Mouse (Mus musculus): ENCODE data around the gene Kcnk13. TPM values are rescaled to one million over a fixed set of nuclear protein-coding genes. Genes with fewer than 3 reads are reported as not detected.

The Kcnk13 gene
- polyA plus RNA-seq, 1 experiment from 2014 or later: 0.42 TPM

DNA sequence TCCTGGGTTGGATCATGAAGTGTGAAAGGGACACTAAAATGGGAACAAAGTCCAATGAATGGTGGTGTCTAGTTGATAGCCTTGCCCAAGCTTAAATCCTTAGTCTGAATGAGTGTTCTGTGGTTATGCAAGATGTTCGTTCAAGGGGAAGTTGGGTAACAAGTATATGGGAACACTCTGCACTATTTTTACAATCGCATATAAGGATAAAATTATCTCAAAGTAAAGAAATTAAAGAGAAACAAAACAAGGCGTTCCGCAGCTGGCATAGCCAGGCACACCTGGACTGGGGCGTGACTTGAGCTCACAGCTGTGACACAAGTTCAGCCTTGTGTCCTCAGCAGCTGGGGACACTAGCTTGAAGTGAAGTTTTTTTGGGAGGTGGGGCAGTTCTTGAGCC is 103.2 kb downstream of the Kcnk13 start:
- Histone ChIP-seq H3K4me1 (no peaks in the 10 kb centered on the region), H3K4me3 (replicated peaks) (no peak overlapping the region), H3K4me2 (no peak overlapping the region), H3K27ac (no peak overlapping the region), H3K27me3 (no peaks in the 10 kb centered on the region), H3K9ac (no peak overlapping the region), H3K9me3 (replicated peaks) (no peaks in the 10 kb centered on the region), H3K36me3 (no peaks in the 10 kb centered on the region)
- ATAC-seq (replicated peaks; ENCODE audit: low FRiP score): no peak
- WGBS: 89% methylated on average over 5 of the region's 5 CpGs

DNA sequence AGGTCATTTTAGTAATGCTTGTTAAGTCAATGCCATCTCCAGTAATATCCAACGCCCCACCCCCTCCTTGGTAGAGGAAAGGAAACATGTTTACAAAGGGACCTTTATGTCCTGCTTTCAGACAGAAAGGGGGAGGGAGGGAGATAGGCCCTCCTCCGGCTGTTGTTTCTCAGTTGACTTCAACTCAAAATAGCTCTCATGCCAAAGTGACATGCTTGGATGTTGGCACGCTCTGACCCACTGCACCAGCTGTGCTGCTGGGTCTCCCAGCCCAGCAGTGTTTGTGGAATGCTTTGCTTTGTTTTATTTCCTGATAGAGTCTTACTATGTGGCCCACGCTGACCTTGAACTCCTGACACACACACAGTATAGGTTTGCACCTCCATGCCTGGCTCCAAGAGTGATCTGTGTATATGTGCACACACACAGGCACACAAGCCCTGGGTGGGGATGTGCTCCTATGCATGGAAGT is 108.9 kb downstream of the Kcnk13 start:
- Histone ChIP-seq H3K4me1 (no peaks in the 10 kb centered on the region), H3K4me3 (replicated peaks) (no peak overlapping the region), H3K36me3 (no peaks in the 10 kb centered on the region), H3K9ac (no peak overlapping the region), H3K4me2 (no peak overlapping the region), H3K9me3 (replicated peaks) (no peaks in the 10 kb centered on the region), H3K27ac (no peak overlapping the region), H3K27me3 (no peaks in the 10 kb centered on the region)
- no peak for ATAC-seq (replicated peaks; ENCODE audit: low FRiP score)
- 68% methylated on average over 4 of the region's 4 CpGs for WGBS

DNA sequence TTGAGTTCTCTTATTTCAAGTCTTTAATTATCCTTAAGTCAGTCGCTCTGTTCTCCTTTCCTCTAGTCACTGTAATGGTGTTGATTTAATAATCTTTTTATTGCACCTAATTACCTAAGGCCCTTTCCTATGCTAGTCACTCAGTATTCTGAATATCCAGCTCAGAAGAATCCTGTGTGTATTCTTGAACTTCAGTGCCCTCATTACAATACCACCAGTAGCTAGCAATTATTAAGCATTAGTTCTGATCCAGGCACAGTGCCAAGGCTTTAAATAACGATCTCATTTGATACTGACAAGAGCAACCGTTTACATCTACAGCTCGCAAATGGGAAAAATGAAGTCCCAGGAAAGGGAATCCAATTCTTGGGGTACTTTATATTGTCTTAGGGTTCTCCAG is 111.4 kb downstream of the Kcnk13 start:
- no peak overlapping the region for H3K9ac ChIP-seq
- H3K4me3 ChIP-seq (replicated peaks): no peak overlapping the region
- no peak for ATAC-seq (replicated peaks; ENCODE audit: low FRiP score)
- H3K36me3 ChIP-seq: no peaks in the 10 kb centered on the region
- 63% methylated on average over 4 of the region's 4 CpGs for WGBS
- H3K4me1 ChIP-seq: no peaks in the 10 kb centered on the region
- H3K4me2 ChIP-seq: no peak overlapping the region
- no peak overlapping the region for H3K27ac ChIP-seq
- no peaks in the 10 kb centered on the region for H3K27me3 ChIP-seq
- H3K9me3 ChIP-seq (replicated peaks): no peaks in the 10 kb centered on the region

DNA sequence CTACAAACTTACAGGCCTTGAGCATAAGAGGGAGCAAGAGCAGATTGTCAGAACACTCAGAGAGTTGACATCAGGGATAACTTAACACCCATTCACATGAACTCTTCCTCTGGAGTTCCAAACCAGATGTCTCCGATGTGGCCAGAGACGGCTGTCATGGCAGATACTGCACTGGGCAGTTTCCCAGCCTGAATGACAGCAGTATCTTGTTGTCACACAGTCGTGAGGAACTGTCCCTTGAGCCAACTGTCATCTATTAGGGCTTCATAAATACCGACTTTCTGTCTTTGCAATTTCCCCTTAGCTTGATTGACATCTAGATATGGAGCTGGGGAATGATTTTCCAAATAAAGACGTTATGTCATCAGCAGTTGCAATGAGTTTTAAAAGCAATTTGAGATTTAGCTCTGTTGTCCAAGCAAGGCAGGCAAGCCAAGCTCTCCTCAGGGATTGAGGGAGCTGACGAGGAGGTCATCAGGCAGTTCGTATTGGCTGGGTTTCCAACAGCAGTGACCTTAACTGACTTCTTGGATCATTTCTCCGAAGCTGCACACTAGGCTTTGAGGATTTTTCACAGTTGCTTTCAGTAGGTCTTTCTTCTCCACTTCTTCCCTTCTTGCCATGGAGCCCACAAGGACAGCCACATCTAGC is 115.5 kb downstream of the Kcnk13 start:
- H3K4me3 ChIP-seq (replicated peaks): no peak overlapping the region
- H3K9ac ChIP-seq: no peak overlapping the region
- H3K4me1 ChIP-seq: peaks cover 9% of the 10 kb centered on the region
- no peaks in the 10 kb centered on the region for H3K9me3 ChIP-seq (replicated peaks)
- no peak overlapping the region for H3K27ac ChIP-seq
- H3K27me3 ChIP-seq: no peaks in the 10 kb centered on the region
- no peak overlapping the region for H3K4me2 ChIP-seq
- no peaks in the 10 kb centered on the region for H3K36me3 ChIP-seq
- no peak for ATAC-seq (replicated peaks; ENCODE audit: low FRiP score)
- WGBS: 73% methylated on average over 8 of the region's 8 CpGs

DNA sequence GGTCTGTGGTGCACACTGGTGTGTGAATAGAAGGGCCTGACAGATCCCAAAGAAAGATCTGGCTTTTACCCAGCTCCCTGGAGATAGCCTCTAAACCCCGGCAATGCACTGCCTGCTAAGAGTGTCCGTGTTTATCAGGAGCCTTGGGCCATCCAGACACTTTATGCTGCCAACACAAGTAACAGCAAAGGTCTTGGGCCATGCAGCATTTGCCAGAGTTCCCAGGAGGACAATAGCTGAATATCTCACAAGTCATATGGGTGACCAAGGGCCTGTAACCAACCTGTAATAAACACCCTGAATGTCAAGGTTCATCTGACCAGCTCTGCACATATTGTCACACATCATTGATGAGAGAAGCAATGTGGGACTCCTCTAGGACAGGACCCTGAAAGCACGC is 123.7 kb downstream of the Kcnk13 start:
- H3K4me1 ChIP-seq: peaks cover 12% of the 10 kb centered on the region
- H3K27me3 ChIP-seq: no peaks in the 10 kb centered on the region
- ATAC-seq (replicated peaks; ENCODE audit: low FRiP score): no peak
- no peaks in the 10 kb centered on the region for H3K9me3 ChIP-seq (replicated peaks)
- H3K4me2 ChIP-seq: no peak overlapping the region
- no peak overlapping the region for H3K27ac ChIP-seq
- H3K4me3 ChIP-seq (replicated peaks): no peak overlapping the region
- WGBS: 77% methylated on average over 3 of the region's 3 CpGs
- no peak overlapping the region for H3K9ac ChIP-seq
- no peaks in the 10 kb centered on the region for H3K36me3 ChIP-seq

DNA sequence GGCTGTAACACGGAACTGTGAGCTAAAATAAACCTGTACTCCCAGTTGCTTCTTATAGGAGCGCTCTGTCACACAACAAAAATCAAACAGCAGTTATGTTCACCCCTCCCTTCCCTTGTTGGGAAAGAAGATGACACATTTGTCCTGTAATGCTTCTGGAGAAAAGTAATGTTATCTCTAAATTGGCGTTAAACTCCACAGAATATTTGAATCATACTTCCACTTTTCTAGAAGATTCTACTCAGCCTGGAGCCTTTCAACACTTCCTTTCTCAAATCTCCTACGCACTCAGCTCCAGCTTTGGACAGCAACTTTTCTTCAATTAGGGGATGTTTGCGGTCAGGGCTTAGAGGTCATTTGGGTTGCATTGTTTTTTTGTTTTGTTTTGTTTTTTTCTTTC is 125.0 kb downstream of the Kcnk13 start:
- Histone ChIP-seq H3K9ac (no peak overlapping the region), H3K4me2 (no peak overlapping the region), H3K4me3 (replicated peaks) (no peak overlapping the region), H3K36me3 (no peaks in the 10 kb centered on the region), H3K9me3 (replicated peaks) (no peaks in the 10 kb centered on the region), H3K4me1 (peaks cover 5% of the 10 kb centered on the region), H3K27ac (no peak overlapping the region), H3K27me3 (no peaks in the 10 kb centered on the region)
- WGBS: 85% methylated on average over 5 of the region's 5 CpGs
- ATAC-seq (replicated peaks; ENCODE audit: low FRiP score): no peak

DNA sequence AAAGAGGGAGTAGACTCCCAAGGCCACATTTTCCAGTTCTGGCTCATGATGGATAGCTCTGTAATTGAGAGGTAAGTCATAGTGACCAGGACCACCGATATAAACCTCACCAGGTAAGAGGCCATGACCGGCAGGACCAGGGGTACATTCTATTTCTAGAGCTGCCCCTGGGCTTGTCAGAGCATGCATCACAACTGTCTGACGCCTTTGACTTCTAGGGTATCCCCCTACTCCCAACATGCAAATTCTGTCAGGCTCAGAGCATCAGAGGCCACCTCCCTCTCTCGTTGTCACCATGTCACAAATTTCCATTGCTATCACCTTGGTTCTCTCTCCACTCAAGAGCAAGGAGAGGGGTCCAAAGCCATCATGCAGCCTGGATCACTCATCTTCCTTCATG is 126.5 kb downstream of the Kcnk13 start:
- Histone ChIP-seq H3K36me3 (no peaks in the 10 kb centered on the region), H3K4me2 (no peak overlapping the region), H3K4me3 (replicated peaks) (no peak overlapping the region), H3K4me1 (no peaks in the 10 kb centered on the region), H3K9me3 (replicated peaks) (no peaks in the 10 kb centered on the region), H3K27ac (no peak overlapping the region), H3K9ac (no peak overlapping the region), H3K27me3 (no peaks in the 10 kb centered on the region)
- 91% methylated on average over 4 of the region's 4 CpGs for WGBS
- ATAC-seq (replicated peaks; ENCODE audit: low FRiP score): no peak

DNA sequence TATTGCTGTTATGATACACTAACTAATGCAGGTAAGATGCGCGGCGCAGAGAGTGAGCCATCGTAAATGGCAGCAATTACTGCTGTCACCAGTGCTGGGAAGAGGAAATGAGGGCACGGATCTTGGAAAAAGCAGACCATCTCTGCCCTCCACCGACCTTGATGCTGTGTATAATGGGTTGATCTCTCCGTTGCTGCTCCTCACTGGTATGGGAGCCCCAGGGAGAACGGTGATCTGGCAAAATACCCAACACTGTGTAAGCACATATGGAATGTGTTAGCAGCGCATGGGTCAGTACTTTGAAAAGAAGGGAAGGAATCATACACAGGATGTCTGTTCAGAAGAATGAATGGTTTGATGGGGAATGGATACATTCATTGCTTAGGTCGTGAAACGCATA is 128.7 kb downstream of the Kcnk13 start:
- ATAC-seq (replicated peaks; ENCODE audit: low FRiP score): no peak
- Histone ChIP-seq H3K36me3 (no peaks in the 10 kb centered on the region), H3K27me3 (no peaks in the 10 kb centered on the region), H3K9me3 (replicated peaks) (no peaks in the 10 kb centered on the region), H3K4me3 (replicated peaks) (no peak overlapping the region), H3K4me1 (no peaks in the 10 kb centered on the region), H3K9ac (no peak overlapping the region), H3K27ac (no peak overlapping the region), H3K4me2 (no peak overlapping the region)
- WGBS: 80% methylated on average over 11 of the region's 11 CpGs

DNA sequence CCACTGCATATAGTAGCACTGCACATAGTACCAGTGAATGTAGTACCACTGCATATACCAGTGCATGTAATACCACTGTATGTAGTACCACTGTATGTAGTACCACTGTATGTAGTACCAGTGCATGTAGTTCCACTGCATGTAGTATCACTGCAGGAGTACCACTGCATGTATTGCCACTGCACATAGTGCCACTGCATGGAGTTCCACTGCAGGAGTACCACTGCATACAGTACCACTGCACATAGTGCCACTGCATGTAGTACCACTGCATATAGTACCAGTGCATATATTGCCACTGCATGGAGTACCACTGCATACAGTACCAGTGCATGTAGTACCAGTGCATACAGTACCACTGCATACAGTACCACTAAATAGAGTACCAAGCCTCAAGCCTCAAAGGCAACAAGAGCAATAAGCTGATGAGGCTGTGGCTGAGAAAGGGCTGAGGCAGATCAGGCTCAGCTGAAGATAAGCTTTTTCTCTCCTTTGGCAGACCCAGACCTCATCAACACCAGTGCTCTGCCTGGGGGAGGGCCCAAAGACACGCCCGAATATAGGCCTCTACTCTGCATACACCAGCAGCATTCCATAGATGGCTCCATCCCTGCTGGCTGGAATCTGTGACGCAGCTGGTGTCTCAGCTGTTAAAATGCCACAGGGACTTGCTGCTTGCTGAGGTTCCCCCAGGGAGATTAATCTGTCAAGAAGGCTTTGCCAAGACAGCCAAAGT is 135.8 kb downstream of the Kcnk13 start:
- Histone ChIP-seq H3K9me3 (replicated peaks) (no peaks in the 10 kb centered on the region), H3K36me3 (no peaks in the 10 kb centered on the region), H3K27me3 (0 out of 2 replicates have a peak, but pooled peaks cover 2% of the 10 kb centered on the region), H3K4me2 (no peak overlapping the region), H3K9ac (no peak overlapping the region), H3K4me1 (no peaks in the 10 kb centered on the region), H3K27ac (no peak overlapping the region), H3K4me3 (replicated peaks) (no peak overlapping the region)
- ATAC-seq (replicated peaks; ENCODE audit: low FRiP score): no peak
- WGBS: 74% methylated on average over 3 of the region's 3 CpGs

DNA sequence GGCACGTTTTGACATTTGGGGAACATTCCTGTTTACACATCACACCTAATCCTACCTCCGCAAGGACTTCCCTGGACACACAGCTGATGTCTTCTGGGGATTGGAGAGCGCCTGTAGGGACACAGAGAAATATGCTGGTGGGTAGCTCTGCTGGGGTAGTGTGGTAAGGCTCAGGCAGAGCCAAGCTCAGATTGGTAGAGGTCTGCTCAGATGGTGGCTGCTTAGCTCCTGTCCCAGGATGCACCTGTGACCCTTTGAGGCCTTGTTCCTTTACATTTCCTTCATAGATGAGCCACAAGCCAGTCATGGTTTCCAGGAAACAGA is 136.4 kb downstream of the Kcnk13 start:
- H3K4me3 ChIP-seq (replicated peaks): no peak overlapping the region
- H3K27ac ChIP-seq: no peak overlapping the region
- H3K27me3 ChIP-seq: 0 out of 2 replicates have a peak, but pooled peaks cover 3% of the 10 kb centered on the region
- no peaks in the 10 kb centered on the region for H3K9me3 ChIP-seq (replicated peaks)
- no peaks in the 10 kb centered on the region for H3K4me1 ChIP-seq
- no peak overlapping the region for H3K4me2 ChIP-seq
- H3K9ac ChIP-seq: no peak overlapping the region
- H3K36me3 ChIP-seq: no peaks in the 10 kb centered on the region
- 74% methylated on average over 3 of the region's 3 CpGs for WGBS
- no peak for ATAC-seq (replicated peaks; ENCODE audit: low FRiP score)

DNA sequence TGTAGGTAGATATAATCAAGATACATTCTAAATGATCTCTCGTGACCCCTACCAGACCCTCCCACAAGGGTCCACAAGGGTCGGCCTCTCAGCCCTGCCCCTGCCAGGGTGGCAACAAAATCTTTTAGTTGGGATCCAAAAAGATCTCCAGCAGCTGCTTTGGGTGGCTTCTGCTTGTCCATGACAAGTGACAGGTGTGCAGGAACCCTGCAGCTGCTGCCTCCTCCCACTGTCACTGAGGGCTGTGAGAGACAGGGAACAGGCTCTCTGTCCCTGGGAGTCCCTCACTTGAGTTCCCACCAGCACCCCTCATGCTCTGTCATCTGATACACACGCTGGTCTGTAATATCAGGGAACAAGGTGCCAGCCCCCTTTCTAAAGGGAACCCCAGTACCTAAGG is 137.4 kb downstream of the Kcnk13 start:
- H3K4me2 ChIP-seq: no peak overlapping the region
- H3K27me3 ChIP-seq: 0 out of 2 replicates have a peak, but pooled peaks cover 3% of the 10 kb centered on the region
- peaks cover 9% of the 10 kb centered on the region; the same call in 1 of the 2 replicates for H3K4me1 ChIP-seq
- no peak for ATAC-seq (replicated peaks; ENCODE audit: low FRiP score)
- H3K27ac ChIP-seq: no peak overlapping the region
- no peaks in the 10 kb centered on the region for H3K36me3 ChIP-seq
- no peaks in the 10 kb centered on the region for H3K9me3 ChIP-seq (replicated peaks)
- WGBS: 63% methylated on average over 3 of the region's 3 CpGs
- H3K4me3 ChIP-seq (replicated peaks): no peak overlapping the region
- H3K9ac ChIP-seq: no peak overlapping the region

DNA sequence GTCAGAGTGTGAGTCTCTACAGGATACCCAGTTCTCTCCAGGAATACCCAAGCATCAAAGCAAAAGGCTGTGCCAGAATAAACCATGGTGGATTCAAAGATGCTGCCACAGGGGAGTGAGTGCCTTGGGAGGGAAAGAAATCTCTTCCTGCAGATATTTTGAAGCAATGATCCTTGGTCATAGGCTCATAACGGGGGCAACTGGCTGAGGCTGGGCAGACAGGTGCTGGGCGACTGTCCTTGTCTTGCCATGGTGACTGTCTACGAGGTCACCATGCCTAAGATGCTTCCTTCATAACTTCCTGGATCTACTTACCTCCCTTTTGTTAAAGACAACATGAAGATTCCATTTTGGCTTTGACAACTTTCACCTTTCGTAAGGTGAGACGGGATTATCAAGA is 140.2 kb downstream of the Kcnk13 start:
- Histone ChIP-seq H3K27ac (no peak overlapping the region), H3K4me1 (peaks cover 12% of the 10 kb centered on the region), H3K36me3 (no peaks in the 10 kb centered on the region), H3K9me3 (replicated peaks) (no peaks in the 10 kb centered on the region), H3K27me3 (0 out of 2 replicates have a peak, but pooled peaks cover 3% of the 10 kb centered on the region), H3K4me2 (no peak overlapping the region), H3K4me3 (replicated peaks) (no peak overlapping the region), H3K9ac (no peak overlapping the region)
- WGBS: 93% methylated on average over 5 of the region's 5 CpGs
- ATAC-seq (replicated peaks; ENCODE audit: low FRiP score): no peak
